ENCODE assay signal across 19 mouse cellular contexts in the genomic region with DNA sequence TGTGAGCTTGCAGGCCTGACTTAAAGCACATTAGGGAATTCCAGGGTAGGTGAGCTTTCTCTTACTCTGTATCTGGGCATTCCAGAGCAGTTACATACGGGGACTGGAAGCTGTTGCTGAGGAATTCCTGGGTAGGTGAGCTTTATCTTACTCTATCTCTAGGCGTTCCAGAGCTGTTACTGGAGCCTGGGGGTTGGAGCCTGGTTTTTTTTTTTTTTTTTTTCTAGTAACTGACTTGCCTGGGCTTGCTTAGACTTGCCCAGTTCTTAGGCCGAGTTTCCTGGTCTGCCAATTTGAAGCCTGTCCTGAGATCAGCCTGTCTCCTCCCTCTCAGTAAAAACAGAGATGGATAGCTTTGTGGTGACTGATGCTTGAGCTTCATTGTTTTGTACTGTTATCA. TPM values are rescaled to one million over a fixed set of nuclear protein-coding genes. Genes with fewer than 3 reads are reported as not detected.
DNase-seq lines count a peak whose midpoint lies in the region; ATAC-seq lines count a peak whose summit lies in the region.
"Had no signal": no experiment of that assay in that cellular context is flagged by ENCODE, and none has a peak within 500 bp of the region (broad histone marks: within the 10 kb centered on the region; RNA-seq: fewer than 3 reads in every experiment).

No protein-coding gene starts in this region.

- DNase-seq in heart, adult 18-20 months, result no peak
- DNase-seq in ES-CJ7 (ENCODE audit: low read depth, low spot score) (peak; percentile 37), R1 (ENCODE audit: low read depth, low spot score) (peak; percentile 64)
- peak; percentile 57 for DNase-seq in yolk sac, embryonic 10.5 days (ENCODE audit: low spot score)
- DNase-seq in forebrain, embryonic 14.5 days (ENCODE audit: low spot score), result no peak
- DNase-seq in lung, postnatal 4 days, result no peak
- DNase-seq: adrenal gland, postnatal 25 days; cerebellum, adult 18-20 months; forebrain, postnatal 0 days; kidney, adult 9 months; kidney, postnatal 25 days; midbrain, embryonic 14.5 days; right cerebral cortex, postnatal 14 days; spleen, adult 18-20 months had no signal

- 17% methylated on average over 3 of the region's 3 CpGs for WGBS in heart, embryonic 13.5 days
- 71% methylated on average over 3 of the region's 3 CpGs for WGBS in forebrain, embryonic 14.5 days

- no peak overlapping the region for H3K4me3 ChIP-seq in heart, embryonic 13.5 days
- no peak overlapping the region for H3K4me3 ChIP-seq in forebrain, embryonic 14.5 days (ENCODE audit: low read depth, low read length)
- H3K4me3 ChIP-seq: embryonic facial prominence, embryonic 13.5 days; hindbrain, embryonic 13.5 days; limb, embryonic 15.5 days; liver, embryonic 15.5 days had no signal

- peak overlapping the region; percentile 36; the same call in 1 of the 2 replicates for H3K27ac ChIP-seq in heart, embryonic 13.5 days (replicated peaks)
- H3K27ac ChIP-seq in forebrain, embryonic 14.5 days (ENCODE audit: low read depth, low read length), result no peak overlapping the region
- H3K27ac ChIP-seq: embryonic facial prominence, embryonic 13.5 days; hindbrain, embryonic 13.5 days; limb, embryonic 15.5 days; liver, embryonic 15.5 days had no signal

- H3K4me2 ChIP-seq in heart, embryonic 13.5 days, result no peak overlapping the region
- H3K4me2 ChIP-seq in forebrain, embryonic 14.5 days (ENCODE audit: low read length), result no peak overlapping the region
- H3K4me2 ChIP-seq: embryonic facial prominence, embryonic 13.5 days; hindbrain, embryonic 13.5 days; limb, embryonic 15.5 days; liver, embryonic 15.5 days had no signal

- H3K4me1 ChIP-seq in heart, embryonic 13.5 days, result peaks cover 16% of the 10 kb centered on the region
- no peaks in the 10 kb centered on the region for H3K4me1 ChIP-seq in forebrain, embryonic 14.5 days (ENCODE audit: control insufficient read depth, insufficient read depth, low read length)
- H3K4me1 ChIP-seq: embryonic facial prominence, embryonic 13.5 days; liver, embryonic 15.5 days had no signal

- H3K27me3 ChIP-seq in heart, embryonic 13.5 days (replicated peaks), result no peaks in the 10 kb centered on the region
- H3K27me3 ChIP-seq in forebrain, embryonic 14.5 days (replicated peaks; ENCODE audit: control insufficient read depth, insufficient read depth, low read length), result no peaks in the 10 kb centered on the region
- H3K27me3 ChIP-seq: embryonic facial prominence, embryonic 13.5 days; hindbrain, embryonic 13.5 days; limb, embryonic 15.5 days; liver, embryonic 15.5 days had no signal

- H3K9me3 ChIP-seq in heart, embryonic 13.5 days, result no peaks in the 10 kb centered on the region
- H3K9me3 ChIP-seq in forebrain, embryonic 14.5 days (replicated peaks; ENCODE audit: control insufficient read depth, low read length), result no peaks in the 10 kb centered on the region
- H3K9me3 ChIP-seq: embryonic facial prominence, embryonic 13.5 days; hindbrain, embryonic 13.5 days; limb, embryonic 15.5 days; liver, embryonic 15.5 days had no signal

- ATAC-seq in heart, embryonic 13.5 days (ENCODE audit: extremely low read depth, insufficient number of reproducible peaks, low FRiP score, low TSS enrichment), result no peak
- no peak for ATAC-seq in forebrain, embryonic 14.5 days
- ATAC-seq: forebrain, postnatal 0 days had no signal

- peaks cover 28% of the 10 kb centered on the region for H3K36me3 ChIP-seq in heart, embryonic 13.5 days
- H3K36me3 ChIP-seq in forebrain, embryonic 14.5 days (ENCODE audit: control insufficient read depth, insufficient read depth, low read length), result peaks cover 30% of the 10 kb centered on the region
- H3K36me3 ChIP-seq: liver, embryonic 15.5 days had no signal

- no peak overlapping the region for H3K9ac ChIP-seq in heart, embryonic 13.5 days
- H3K9ac ChIP-seq in forebrain, embryonic 14.5 days (ENCODE audit: low read length), result no peak overlapping the region
- H3K9ac ChIP-seq: embryonic facial prominence, embryonic 13.5 days; forebrain, postnatal 0 days; hindbrain, embryonic 13.5 days; limb, embryonic 15.5 days; liver, embryonic 15.5 days had no signal

RNA-seq across cellular contexts. Expression of a gene that starts 21.8 kb away (rescaled TPM):
- polyA plus RNA-seq in heart, embryonic 13.5 days (2015; fragmentation: Nextera tagmentation; extraction: Ambion mirVana), result 60.6 and 68.2 TPM in 2 replicates
- total RNA-seq in heart, adult 18-20 months (2021), result 10 to 100 TPM; 97.1 to 99.3 TPM
- polyA plus RNA-seq in forebrain, embryonic 14.5 days (2014; fragmentation: Nextera tagmentation; extraction: Ambion mirVana), result 133 and 181 TPM in 2 replicates

RNA-seq across cellular contexts. Expression of a gene that starts 48.5 kb away (rescaled TPM):
- 126 and 154 TPM in 2 replicates for polyA plus RNA-seq in heart, embryonic 13.5 days (2015; fragmentation: Nextera tagmentation; extraction: Ambion mirVana)
- total RNA-seq in heart, adult 18-20 months (2021), result 10 to 100 TPM; 60.4 to 66.8 TPM
- polyA plus RNA-seq in forebrain, embryonic 14.5 days (2014; fragmentation: Nextera tagmentation; extraction: Ambion mirVana), result 212 and 221 TPM in 2 replicates

RNA-seq across cellular contexts. Expression of a gene that starts 48.5 kb away (rescaled TPM):
- polyA plus RNA-seq in heart, embryonic 13.5 days (2015; fragmentation: Nextera tagmentation; extraction: Ambion mirVana), result 5.1 and 5.6 TPM in 2 replicates
- 1 to 10 TPM; 6.4 to 7.5 TPM for total RNA-seq in heart, adult 18-20 months (2021)
- polyA plus RNA-seq in forebrain, embryonic 14.5 days (2014; fragmentation: Nextera tagmentation; extraction: Ambion mirVana), result 8.1 and 9.4 TPM in 2 replicates

Comparison
In these comparisons a context has a peak if more than half of its experiments do, and no peak if none do; other contexts are left out.
1. DNase-seq: peak in ES-CJ7 (single experiment), R1 (single experiment) and yolk sac, embryonic 10.5 days (single experiment); none in heart, adult 18-20 months (0 of 2), forebrain, embryonic 14.5 days (single experiment) and lung, postnatal 4 days (0 of 2).